Mouse (Mus musculus) adrenal gland, postnatal 36 days (tissue): ENCODE results near the gene Hormad2. TPM values are rescaled to one million over a fixed set of nuclear protein-coding genes. Genes with fewer than 3 reads are reported as not detected.

ENCODE experiments used
- DNase-seq, 2 experiments: peaks; one replicate each; pipeline ENCODE4 v3.0.0; 2021; ENCODE audit warnings: mixed read lengths in 1 of 2
- total RNA-seq, 2 experiments: library from RNA; stranded (reverse); gene quantifications; 2 replicates each; pipeline ENCODE4 v1.2.3; 2021

Gene Hormad2
- total RNA-seq, 2 experiments from 2014 or later, result 0.40 to 0.86 TPM

- peak in 1 of 2 experiments; percentile 22 for DNase-seq
Observed at GRCm38 (mm10) chr11:4302363-4302913, 138.5 kb downstream of the Hormad2 start.

GRCm38 (mm10) chr11:4300683-4301082 lies 140.2 kb downstream of the Hormad2 start:
- DNase-seq, result peak in 1 of 2 experiments; percentile 25

GRCm38 (mm10) chr11:4299735-4300474 lies 141.0 kb downstream of the Hormad2 start:
- DNase-seq, result peak in 1 of 2 experiments; percentile 35

GRCm38 (mm10) chr11:4299191-4299590 lies 141.7 kb downstream of the Hormad2 start:
- peak; percentile 25 to 65 for DNase-seq

GRCm38 (mm10) chr11:4298615-4299014 lies 142.3 kb downstream of the Hormad2 start:
- DNase-seq, result peak in 1 of 2 experiments; percentile 19

GRCm38 (mm10) chr11:4297753-4298152 lies 143.2 kb downstream of the Hormad2 start:
- peak; percentile 51 to 55 for DNase-seq

GRCm38 (mm10) chr11:4296610-4297275 lies 144.2 kb downstream of the Hormad2 start:
- peak; percentile 59 for DNase-seq

Other genes with a start within 250 kb of the Hormad2 start
- 1 to 10 TPM; 4.0 to 4.6 TPM for gene Castor1, start 222.9 kb downstream of the Hormad2 start, total RNA-seq
- under 1 TPM in 1 of 2 experiments, not detected in 1; 0.26 TPM for gene Osm, start 204.7 kb downstream of the Hormad2 start, total RNA-seq
- gene Lif, start 183.5 kb downstream of the Hormad2 start, total RNA-seq, result under 1 TPM; 0.10 to 0.56 TPM
- gene Mtmr3, start 153.8 kb upstream of the Hormad2 start, total RNA-seq, result 10 to 100 TPM; 55.6 to 64.4 TPM
- not detected for gene Gm11032, start 179.0 kb upstream of the Hormad2 start, total RNA-seq
- 10 to 100 TPM; 46.8 to 47.1 TPM for gene Ascc2, start 196.6 kb upstream of the Hormad2 start, total RNA-seq